Mouse (Mus musculus) ES-CJ7 (cell line): ENCODE results near the gene C130026I21Rik.
"Not testable (repeated sequence)": the region's sequence is repeated elsewhere in the genome, so short reads cannot be mapped to it uniquely, and the experiment has no call there.

Experiments used
- DNase-seq: peaks from one replicate; pipeline ENCODE4 v3.0.0; 2011; ENCODE audit warnings: low read depth, low spot score

The C130026I21Rik gene

DNA sequence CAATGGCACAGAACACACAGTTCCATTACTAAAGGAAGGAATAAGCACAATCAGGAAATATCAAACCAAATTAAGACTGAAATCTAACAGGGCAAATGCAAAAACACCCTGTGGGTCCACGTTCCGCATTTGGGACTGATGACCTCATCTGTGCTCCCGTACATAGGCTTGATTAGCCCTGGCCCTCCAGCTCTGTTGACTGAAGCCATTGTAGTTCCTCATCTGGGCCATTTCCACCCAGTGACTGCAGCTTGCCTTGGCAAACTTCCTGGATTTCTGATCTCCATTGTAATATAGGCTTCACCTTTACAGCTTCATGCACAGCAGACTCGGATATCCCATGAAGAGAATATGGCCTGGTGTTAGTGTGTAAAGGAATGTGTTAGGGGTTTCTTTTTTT lies 148.5 kb downstream of the C130026I21Rik start:
- not testable (repeated sequence) for DNase-seq

DNA sequence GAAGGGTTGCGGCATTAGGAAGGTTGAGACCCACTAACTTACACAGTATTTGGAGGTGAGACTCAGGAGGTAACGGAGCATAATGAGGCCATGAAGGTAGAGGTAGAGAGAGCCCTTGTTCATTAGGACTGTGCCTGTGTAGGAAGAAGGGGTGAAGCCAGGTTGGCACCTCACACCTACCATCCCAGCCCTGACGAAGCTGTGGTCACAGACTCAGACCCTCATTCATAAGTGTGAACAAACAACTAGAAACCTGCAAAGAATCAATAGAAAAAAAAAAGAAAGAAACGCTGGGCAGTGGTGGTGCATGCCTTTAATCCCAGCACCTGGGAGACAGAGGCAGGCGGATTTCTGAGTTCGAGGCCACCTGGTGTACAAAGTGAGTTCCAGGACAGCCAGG lies 152.0 kb downstream of the C130026I21Rik start:
- not testable (repeated sequence) for DNase-seq

DNA sequence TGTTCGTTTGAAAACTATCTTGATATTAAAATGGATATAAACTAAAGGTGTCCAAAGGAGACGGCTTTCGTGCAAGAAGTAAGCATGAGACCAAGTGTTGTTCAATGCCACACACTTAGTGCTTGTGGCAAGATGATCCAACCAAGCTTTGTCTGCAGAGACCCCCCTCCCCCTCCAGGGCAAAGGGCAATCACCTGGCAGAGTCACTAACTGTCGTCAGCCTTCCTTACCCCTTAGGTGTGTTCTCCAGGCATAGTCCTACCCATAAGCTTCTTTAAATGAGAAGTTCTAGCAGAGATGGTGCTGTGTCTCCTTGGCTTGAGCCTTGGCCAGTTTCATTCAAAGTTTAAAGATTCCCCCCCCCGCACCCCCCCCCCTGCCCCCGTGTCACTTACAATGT lies 152.8 kb downstream of the C130026I21Rik start:
- not testable (repeated sequence) for DNase-seq

DNA sequence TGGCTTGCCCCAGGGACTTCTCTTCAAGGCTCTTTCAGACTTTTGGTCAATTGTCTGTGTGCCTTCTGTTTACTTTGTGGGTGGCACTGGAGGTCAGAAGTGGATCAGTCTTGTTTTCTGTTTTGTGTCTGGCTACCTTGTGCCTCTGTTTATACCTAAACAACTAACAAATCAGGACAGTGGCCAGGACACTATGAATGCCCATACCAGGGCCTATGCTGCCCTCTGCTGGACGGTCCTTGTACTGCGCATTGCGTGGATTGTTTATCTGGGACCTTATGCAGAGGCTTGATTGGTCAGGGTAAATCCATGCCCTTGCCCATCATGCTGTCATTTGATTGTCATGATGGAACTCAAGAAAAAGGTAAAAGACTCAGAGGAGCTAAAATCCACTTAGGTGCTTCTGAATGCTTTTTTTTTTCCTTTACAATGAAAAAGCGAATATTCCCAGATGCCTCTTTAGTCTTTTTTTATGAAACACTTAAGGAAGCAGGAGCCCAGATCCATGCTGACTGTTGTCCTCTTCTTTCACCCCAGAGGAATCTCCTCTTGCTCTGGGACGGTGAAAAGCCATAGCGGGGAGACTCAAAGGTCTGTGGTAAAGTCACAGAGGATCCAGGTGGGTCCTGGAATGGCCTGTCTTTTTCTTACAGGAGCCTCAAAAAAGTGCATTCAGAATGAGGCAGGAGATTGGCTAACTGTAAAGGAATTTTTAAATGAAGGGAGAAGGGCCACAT lies 155.5 kb downstream of the C130026I21Rik start:
- not testable (repeated sequence) for DNase-seq

DNA sequence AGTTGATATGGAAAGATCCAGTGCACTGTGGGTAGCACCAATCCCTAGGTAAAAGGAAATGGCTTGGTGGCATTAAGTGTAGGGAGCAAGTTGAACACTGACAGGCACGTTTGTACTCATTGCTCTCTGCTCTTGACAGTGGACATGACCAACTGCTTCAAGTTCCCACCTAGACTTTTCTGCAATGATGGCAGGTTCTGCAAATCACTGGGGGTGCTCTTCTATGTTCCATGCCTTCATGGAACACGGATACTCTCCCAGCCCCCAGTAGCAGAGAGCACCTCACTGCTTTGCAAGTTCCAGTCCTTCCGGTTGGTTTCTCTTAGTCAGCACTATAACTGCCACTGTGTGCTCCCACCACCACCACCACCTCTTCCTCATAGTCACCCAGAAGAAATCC lies 156.3 kb downstream of the C130026I21Rik start:
- not testable (repeated sequence) for DNase-seq

DNA sequence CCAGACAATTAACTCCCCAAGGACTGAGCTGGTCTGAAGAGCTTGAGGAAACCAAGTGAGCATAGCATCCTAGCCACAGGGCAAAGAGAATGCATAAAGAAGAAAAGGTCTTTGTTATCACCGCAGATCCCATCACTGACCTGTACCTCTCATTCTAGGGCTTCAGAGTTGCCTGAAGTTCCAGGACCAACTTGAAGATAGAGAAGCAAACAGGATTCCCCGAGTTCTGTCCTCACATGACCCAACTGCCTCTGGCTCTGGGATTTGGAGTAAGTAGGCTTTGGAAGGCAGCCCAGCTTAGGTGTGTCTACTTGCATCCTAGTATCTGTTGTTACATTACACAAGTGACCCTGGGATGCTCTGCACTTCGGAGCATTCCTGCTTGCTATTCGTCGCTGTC lies 157.5 kb downstream of the C130026I21Rik start:
- not testable (repeated sequence) for DNase-seq

DNA sequence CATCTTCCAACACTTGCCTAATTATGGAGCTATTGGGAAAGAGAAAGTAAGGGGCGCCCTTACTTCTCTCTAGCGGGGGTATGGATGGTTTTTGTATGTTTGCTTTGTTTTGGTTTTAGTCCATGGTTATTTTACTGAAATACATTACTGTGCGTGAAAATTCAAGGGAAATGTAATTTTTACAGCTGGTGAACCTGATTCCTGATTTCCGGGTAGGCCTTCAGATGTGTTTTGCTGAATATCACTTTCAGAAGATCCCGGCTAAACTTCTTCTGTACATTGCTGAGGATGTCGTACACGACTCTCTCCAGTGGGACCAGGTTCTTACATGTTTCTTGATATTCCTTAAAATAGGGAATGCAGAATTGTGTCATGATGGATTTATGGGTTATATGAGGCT lies 158.1 kb downstream of the C130026I21Rik start:
- not testable (repeated sequence) for DNase-seq

DNA sequence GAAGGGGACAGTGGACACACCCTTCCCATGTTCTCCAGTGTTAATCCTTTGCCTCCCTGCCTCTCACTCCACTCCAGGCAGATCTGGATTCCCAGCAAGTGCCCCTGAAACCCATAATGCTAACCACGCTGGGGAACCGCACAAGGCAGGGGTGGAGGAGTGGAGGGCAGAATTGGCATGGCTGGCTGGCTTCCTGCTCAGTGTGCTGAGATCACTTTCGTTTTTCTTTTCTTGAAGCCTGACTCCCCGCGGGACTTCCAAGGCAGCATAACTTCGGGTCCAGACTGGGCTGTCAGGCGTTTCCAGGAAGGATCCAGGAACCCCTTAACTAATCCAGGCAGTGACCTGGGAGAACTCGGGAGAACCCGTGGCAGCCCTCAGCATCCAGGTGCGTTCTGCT lies 158.8 kb downstream of the C130026I21Rik start:
- DNase-seq: peak; percentile 3

DNA sequence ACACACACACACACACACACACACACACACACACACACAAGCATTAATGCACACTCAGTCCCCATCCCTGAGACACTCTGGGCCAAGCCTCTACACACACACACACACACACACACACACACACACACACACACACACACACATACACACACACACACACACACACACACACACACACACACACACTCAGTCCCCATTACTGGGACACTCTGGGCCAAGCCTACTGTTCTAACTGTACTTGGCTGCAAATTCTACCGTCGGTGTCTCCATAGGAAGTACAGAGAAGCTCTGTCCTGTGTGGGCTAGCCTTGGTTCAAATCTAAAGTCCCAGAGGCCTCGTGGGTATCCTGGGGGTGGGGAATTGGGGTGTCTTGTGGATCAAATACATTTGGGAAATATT lies 159.5 kb downstream of the C130026I21Rik start:
- not testable (repeated sequence) for DNase-seq

DNA sequence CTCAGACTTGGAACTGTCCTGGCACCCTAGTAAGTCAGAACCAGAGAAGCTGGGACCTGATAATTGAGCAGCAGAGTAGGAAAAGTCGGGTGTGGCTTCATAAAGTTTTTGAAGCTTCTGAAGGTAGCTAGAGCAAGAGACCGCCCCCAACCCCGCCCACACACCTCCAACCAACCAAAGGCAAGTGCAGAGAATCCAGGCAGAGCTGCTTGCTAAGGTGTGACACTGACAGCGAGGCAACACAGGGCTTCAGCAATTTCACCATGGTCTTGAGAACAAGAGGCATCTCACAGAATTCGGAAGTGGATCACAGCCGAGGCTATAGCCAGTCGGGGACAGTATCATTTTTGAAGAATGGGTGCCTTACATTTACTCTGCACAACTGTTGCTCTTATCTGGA lies 160.6 kb downstream of the C130026I21Rik start, which contains the start of gene A530032D15Rik:
Gene A530032D15Rik (minus strand): TSS at position 101 of the 400 bp plus-strand sequence.
- DNase-seq: not testable (repeated sequence)

DNA sequence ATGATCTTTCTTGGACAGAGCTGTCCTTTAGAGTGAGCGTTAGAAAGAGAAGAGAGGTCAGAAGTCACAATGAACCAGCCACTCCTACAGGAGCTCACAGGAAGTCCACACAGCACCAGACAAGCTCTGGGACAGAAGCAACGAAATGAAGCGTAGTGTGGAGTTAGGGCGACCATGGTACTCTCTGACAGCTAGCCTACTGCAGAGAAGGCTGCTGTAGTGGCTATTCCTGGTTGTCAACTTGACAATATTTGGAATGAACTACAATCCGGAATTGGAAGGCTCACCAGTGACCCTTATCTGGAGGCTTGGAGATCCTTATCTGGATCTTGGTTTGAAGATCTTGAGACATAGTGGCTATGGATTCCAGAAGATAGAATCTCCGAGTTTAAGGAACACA lies 164.4 kb downstream of the C130026I21Rik start:
- DNase-seq: not testable (repeated sequence)

DNA sequence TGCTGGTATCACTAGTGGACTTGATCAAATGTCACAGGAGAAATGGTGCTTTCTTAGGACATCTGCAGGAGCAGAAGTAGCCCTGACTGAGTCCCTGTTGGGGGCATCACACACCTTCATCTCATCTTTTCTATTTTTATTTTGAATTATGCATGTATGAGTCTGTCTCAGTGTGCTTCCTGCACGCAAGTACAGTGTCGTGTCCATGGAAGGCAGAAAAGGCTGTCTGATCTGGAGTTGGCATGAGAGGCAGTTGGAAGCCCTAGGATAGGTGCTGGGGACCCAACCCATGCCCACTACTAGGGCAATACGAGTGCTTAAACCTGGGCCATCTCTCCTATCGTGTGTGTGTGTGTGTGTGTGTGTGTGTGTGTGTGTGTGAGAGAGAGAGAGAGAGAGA lies 165.0 kb downstream of the C130026I21Rik start:
- not testable (repeated sequence) for DNase-seq

DNA sequence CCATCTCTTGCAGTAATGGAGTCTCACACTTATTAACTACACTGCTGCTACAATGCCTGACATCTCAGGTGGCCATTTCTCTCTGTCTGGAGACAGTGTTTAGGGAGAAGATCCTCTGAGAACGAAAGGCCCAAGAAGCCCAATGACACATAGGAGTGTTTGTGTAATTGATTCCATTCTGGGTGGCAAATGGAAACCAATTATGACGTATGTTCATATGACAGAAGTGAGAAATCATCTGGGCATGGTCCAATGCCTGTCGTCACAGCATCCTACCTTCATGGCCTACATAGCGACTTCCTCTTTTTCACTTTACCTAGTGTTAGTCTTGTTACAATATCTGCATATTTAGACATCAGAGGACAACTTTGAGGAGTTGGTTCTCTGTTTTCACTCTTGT lies 168.6 kb downstream of the C130026I21Rik start:
- DNase-seq: not testable (repeated sequence)

DNA sequence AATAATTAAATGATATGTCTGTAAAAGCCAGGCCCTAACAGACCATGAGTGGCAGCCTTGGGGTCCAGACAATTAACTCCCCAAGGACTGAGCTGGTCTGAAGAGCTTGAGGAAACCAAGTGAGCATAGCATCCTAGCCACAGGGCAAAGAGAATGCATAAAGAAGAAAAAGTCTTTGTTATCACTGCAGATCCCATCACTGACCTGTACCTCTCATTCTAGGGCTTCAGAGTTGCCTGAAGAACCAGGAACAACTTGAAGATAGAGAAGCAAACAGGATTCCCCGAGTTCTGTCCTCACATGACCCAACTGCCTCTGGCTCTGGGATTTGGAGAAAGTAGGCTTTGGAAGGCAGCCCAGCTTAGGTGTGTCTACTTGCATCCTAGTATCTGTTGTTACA lies 170.5 kb downstream of the C130026I21Rik start, which contains the start of gene Gm10553:
Gene Gm10553 (plus strand): TSS at position 301 of the 400 bp plus-strand sequence.
- DNase-seq: not testable (repeated sequence)

DNA sequence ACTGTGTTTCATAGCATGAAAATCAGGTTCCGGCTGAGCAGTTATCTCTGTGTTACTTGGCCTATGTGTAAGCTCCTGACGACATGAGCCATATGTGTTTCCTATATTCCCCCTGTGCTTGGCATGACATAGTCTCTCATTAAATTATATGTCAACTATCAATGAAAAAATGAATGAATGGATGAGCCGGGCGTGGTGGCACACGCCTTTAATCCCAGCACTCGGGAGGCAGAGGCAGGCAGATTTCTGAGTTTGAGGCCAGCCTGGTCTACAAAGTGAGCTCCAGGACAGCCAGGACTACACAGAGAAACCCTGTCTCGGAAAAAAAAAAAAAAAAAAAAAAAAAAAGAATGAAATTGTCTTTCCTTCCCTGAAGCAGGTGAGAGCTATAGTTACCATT lies 171.3 kb downstream of the C130026I21Rik start:
- DNase-seq: not testable (repeated sequence)

DNA sequence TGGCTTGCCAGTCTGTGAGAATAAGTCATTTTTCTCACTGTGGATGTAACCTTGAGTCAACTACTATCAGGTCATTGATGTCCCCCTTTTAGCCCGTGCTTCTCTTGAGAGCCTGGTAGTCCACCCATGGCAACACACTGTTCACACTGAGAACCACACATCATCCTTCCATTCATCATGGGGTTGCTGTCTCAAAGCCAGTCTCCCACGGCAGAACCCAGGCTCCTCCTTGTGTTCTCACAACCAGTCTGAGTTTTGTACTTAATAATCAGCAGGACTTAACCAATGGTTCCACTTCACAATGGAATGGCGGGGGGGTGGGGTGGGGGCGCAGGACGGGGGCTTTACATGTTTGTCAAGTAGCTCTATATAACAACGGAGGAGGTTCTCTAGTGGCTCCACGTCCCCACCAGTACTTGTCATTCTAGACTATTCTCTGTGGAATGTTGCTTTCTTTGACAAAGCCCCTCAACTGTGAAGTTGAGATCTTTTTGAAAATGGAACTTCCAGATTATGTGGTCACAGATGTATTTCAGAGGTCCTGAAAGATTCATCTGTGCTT lies 177.3 kb downstream of the C130026I21Rik start:
- DNase-seq: not testable (repeated sequence)

DNA sequence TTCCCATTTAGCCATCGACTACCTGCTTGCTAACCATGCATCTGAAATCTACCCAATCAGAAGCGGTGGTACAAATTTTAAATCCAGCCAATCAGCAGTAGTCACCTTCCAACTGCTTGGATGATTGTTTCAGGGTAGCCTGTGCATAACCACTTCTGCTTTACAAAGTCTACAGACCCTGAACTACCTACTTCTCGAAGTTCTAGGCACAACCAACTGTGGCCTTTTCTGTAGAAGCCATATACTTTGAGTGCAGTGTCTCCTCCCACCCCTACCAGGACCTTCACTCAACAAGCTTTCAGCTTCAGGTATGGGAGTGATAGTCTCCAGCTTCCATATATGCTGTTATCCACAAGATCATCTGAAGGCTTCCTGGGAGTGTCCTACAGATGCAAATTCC lies 178.2 kb downstream of the C130026I21Rik start:
- not testable (repeated sequence) for DNase-seq

DNA sequence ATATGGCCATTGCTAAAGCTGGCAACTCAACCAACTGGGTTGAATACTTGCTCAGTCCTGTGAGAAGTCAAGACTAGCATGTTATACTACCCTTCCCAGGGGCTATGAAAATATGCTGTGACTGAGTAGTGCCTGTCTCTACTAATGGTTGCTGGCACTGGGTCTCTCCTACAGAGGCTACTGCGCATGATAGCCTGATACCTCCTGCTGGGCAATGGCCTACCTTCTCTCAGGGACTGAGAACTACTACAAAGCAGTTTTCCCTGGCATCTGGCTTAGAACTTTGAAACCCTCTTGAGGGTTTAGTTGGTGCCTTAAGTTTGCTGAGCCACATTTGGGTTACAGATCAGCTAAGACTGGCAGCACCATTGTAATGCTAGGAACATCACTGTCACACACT lies 184.2 kb downstream of the C130026I21Rik start:
- not testable (repeated sequence) for DNase-seq

DNA sequence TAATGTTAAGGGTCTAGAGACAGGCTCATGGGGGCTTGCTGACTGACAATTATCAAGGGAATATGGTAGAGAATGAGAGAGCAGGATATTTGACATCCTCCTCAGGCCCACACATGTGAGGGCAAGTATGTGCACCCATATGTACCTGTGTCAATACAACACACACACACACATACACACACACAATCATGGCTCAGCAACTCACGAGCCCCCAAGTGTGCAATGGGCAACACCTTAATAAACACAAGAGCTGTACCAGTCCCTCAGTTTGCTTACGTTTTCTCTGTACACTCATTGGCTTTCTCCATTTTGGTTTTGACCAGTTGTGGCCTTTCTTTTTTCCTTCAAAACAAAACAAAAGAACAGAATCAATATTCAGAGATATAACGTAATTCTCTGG lies 185.6 kb downstream of the C130026I21Rik start:
- DNase-seq: not testable (repeated sequence)

DNA sequence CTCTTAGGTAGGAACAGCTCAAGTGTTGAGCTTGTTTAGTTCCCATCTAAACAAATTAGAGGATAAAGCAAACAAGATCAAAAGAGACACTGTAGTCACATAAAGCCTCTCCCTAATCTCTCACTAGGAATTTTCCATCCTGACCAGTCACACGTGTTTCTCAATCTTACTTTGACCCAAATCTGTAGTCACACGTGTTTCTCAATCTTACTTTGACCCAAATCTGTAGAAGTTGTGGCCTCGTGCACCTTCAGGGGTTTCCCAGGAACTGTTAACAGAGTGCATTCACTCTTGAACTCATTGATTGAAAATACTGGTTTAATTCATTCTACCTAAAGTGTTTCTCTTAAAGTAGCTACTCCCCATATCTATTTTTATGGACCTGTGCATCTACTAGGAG lies 197.3 kb downstream of the C130026I21Rik start:
- not testable (repeated sequence) for DNase-seq

DNA sequence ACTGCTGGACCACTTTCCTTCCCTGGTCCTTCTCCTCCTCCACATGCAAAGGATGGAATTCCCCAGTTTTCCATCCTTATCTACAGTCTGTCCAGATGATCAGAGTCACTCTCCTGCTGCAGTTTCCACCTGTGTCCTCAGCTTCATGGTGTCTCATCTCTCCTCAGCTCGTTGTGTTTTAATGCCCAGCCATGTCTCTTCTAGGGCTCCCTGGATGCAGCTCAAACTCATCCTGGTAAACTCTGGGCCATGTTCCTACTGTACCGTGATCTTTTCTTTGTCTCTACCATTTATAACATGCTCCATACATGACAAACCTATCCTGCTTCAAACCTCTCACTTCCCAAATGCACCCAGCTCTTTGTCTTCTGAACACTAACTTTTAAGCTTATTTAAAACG lies 198.7 kb downstream of the C130026I21Rik start:
- DNase-seq: not testable (repeated sequence)

DNA sequence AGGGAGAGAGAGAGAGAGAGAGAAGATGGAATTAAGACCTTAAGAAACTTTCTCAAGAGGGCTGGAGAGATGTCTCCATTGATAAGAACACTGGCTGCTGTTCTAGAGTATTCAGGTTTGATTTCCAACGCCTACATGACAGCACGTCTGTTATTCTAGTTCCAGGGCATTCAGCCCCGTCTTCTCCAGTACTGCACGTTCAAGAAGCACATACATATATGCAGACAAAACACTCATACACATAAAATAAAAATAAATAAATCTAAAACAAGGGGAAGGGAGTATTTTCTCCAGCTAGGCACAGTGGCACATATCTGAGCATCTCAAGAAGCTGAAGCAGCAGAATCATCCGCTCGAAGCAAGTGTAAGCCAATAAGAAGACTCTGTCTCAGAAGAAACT lies 234.6 kb downstream of the C130026I21Rik start:
- not testable (repeated sequence) for DNase-seq

DNA sequence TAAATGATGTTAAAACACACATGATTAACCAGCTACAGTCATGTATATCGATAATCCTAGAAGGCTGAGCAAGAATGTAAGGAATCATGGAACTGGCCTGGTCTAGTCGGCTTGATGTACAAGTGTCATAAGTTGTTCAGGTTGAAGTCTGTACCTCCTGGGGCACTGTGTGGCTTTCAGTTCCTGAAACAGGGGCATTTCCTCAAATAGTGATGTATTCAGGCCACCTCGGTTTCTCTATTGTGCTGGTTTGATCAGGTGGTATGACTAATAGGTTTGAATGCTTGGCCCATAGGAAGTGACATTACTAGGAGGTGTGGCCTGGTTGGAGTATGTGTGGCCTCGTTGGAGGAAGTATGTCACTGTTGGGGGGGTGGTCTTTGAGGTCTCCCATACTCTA lies 236.0 kb downstream of the C130026I21Rik start:
- not testable (repeated sequence) for DNase-seq
